Mouse (Mus musculus): Measurements from ENCODE around the gene Ccm2.

GRCm38 (mm10) chr11:6525241-6525640 is 21.4 kb upstream of the Ccm2 start:
- TF ChIP-seq CTCF (IDR thresholded peaks at IDR 0.05; ENCODE audit: extremely low read depth, insufficient read depth, insufficient read length, insufficient replicate concordance) (no peak), POLR2A (IDR thresholded peaks at IDR 0.05; ENCODE audit: low read depth, low read length) (no peak)
